Mouse (Mus musculus): ENCODE measurements at regions not wholly inside any gene's neighbourhood (a gene's known extent, or its start where the extent isn't known, plus 50 kb on each side); places are given as distances from the start of the nearest gene placed in this dataset.

- no peak for DNase-seq (ENCODE audit: low read depth, low spot score)
- Histone ChIP-seq H3K36me3 (ENCODE audit: control insufficient read depth, insufficient read depth, low read length, poor library complexity, severe bottlenecking) (no peaks in the 10 kb centered on the region), H3K9ac (ENCODE audit: insufficient read depth, low read depth, low read length, poor library complexity, severe bottlenecking) (no peak overlapping the region), H3K4me3 (ENCODE audit: insufficient read depth in 1 of 2, low read depth in 1 of 2, low read length in 2 of 2, poor library complexity in 1 of 2, severe bottlenecking in 1 of 2) (no peak overlapping the region), H3K9me3 (ENCODE audit: control insufficient read depth, insufficient read depth, low read depth, low read length) (no peaks in the 10 kb centered on the region), H3K27ac (ENCODE audit: insufficient read depth, low read depth, low read length, poor library complexity, severe bottlenecking) (no peak overlapping the region), H3K4me1 (ENCODE audit: control insufficient read depth in 2 of 2, insufficient read depth in 2 of 2, low read length in 2 of 2, poor library complexity in 1 of 2) (no peaks in the 10 kb centered on the region)
- no peak for TF ChIP-seq ZNF384 (IDR thresholded peaks at IDR 0.05; ENCODE audit: low read depth, low read length)
- TF ChIP-seq HCFC1 (IDR thresholded peaks at IDR 0.05; ENCODE audit: borderline replicate concordance, insufficient read depth, low read length): no peak
- TF ChIP-seq MAFK (IDR thresholded peaks at IDR 0.05; ENCODE audit: insufficient read depth, low read depth, low read length): no peak
- TF ChIP-seq ZC3H11A (IDR thresholded peaks at IDR 0.05; ENCODE audit: borderline replicate concordance, low read depth, low read length): no peak
- TF ChIP-seq CHD2 (IDR thresholded peaks at IDR 0.05; ENCODE audit: low read depth, low read length): no peak
- in situ Hi-C loops (cut with MboI; ENCODE audit: low sequenced_read_pairs in 2 of 2, unreplicated experiment in 2 of 2): no loop called here
These were observed 97.7 kb upstream of the Fbxl7 start for GRCm38 (mm10) chr15:26993054-26993453.

GRCm38 (mm10) chr15:27009069-27009468 lies 113.7 kb upstream of the Fbxl7 start:
- no peaks in the 10 kb centered on the region for H3K36me3 ChIP-seq (ENCODE audit: control insufficient read depth, insufficient read depth, low read length, poor library complexity, severe bottlenecking)
- H3K4me3 ChIP-seq (ENCODE audit: insufficient read depth in 1 of 2, low read depth in 1 of 2, low read length in 2 of 2, poor library complexity in 1 of 2, severe bottlenecking in 1 of 2): no peak overlapping the region
- H3K4me1 ChIP-seq (ENCODE audit: control insufficient read depth in 2 of 2, insufficient read depth in 2 of 2, low read length in 2 of 2, poor library complexity in 1 of 2): no peaks in the 10 kb centered on the region
- no peak overlapping the region for H3K27ac ChIP-seq (ENCODE audit: insufficient read depth, low read depth, low read length, poor library complexity, severe bottlenecking)
- no peaks in the 10 kb centered on the region for H3K9me3 ChIP-seq (ENCODE audit: control insufficient read depth, insufficient read depth, low read depth, low read length)
- TF ChIP-seq ZC3H11A (IDR thresholded peaks at IDR 0.05; ENCODE audit: borderline replicate concordance, low read depth, low read length): no peak
- TF ChIP-seq ZNF384 (IDR thresholded peaks at IDR 0.05; ENCODE audit: low read depth, low read length): no peak
- no peak for TF ChIP-seq CHD2 (IDR thresholded peaks at IDR 0.05; ENCODE audit: low read depth, low read length)
- TF ChIP-seq HCFC1 (IDR thresholded peaks at IDR 0.05; ENCODE audit: borderline replicate concordance, insufficient read depth, low read length): no peak
- no peak for TF ChIP-seq MAFK (IDR thresholded peaks at IDR 0.05; ENCODE audit: insufficient read depth, low read depth, low read length)
- no peak for DNase-seq (ENCODE audit: low read depth, low spot score)
- H3K9ac ChIP-seq (ENCODE audit: insufficient read depth, low read depth, low read length, poor library complexity, severe bottlenecking): no peak overlapping the region
- in situ Hi-C loops (cut with MboI; ENCODE audit: low sequenced_read_pairs in 2 of 2, unreplicated experiment in 2 of 2): no loop called here

GRCm38 (mm10) chr15:27013906-27014658 lies 118.7 kb upstream of the Fbxl7 start:
- Histone ChIP-seq H3K4me1 (ENCODE audit: control insufficient read depth in 2 of 2, insufficient read depth in 2 of 2, low read length in 2 of 2, poor library complexity in 1 of 2) (no peaks in the 10 kb centered on the region), H3K4me3 (ENCODE audit: insufficient read depth in 1 of 2, low read depth in 1 of 2, low read length in 2 of 2, poor library complexity in 1 of 2, severe bottlenecking in 1 of 2) (no peak overlapping the region), H3K27ac (ENCODE audit: insufficient read depth, low read depth, low read length, poor library complexity, severe bottlenecking) (no peak overlapping the region), H3K9ac (ENCODE audit: insufficient read depth, low read depth, low read length, poor library complexity, severe bottlenecking) (no peak overlapping the region), H3K9me3 (ENCODE audit: control insufficient read depth, insufficient read depth, low read depth, low read length) (no peaks in the 10 kb centered on the region), H3K36me3 (ENCODE audit: control insufficient read depth, insufficient read depth, low read length, poor library complexity, severe bottlenecking) (no peaks in the 10 kb centered on the region)
- in situ Hi-C loops (cut with MboI; ENCODE audit: low sequenced_read_pairs in 2 of 2, unreplicated experiment in 2 of 2): no loop called here
- TF ChIP-seq HCFC1 (IDR thresholded peaks at IDR 0.05; ENCODE audit: borderline replicate concordance, insufficient read depth, low read length) (no peak), ZNF384 (IDR thresholded peaks at IDR 0.05; ENCODE audit: low read depth, low read length) (no peak), MAFK (IDR thresholded peaks at IDR 0.05; ENCODE audit: insufficient read depth, low read depth, low read length) (no peak), CHD2 (IDR thresholded peaks at IDR 0.05; ENCODE audit: low read depth, low read length) (no peak), ZC3H11A (IDR thresholded peaks at IDR 0.05; ENCODE audit: borderline replicate concordance, low read depth, low read length) (no peak)
- DNase-seq (ENCODE audit: low read depth, low spot score): no peak

GRCm38 (mm10) chr15:27014659-27014974 lies 119.2 kb upstream of the Fbxl7 start:
- no peak overlapping the region for H3K27ac ChIP-seq (ENCODE audit: insufficient read depth, low read depth, low read length, poor library complexity, severe bottlenecking)
- DNase-seq (ENCODE audit: low read depth, low spot score): no peak
- in situ Hi-C loops (cut with MboI; ENCODE audit: low sequenced_read_pairs in 2 of 2, unreplicated experiment in 2 of 2): no loop called here
- no peaks in the 10 kb centered on the region for H3K36me3 ChIP-seq (ENCODE audit: control insufficient read depth, insufficient read depth, low read length, poor library complexity, severe bottlenecking)
- no peaks in the 10 kb centered on the region for H3K9me3 ChIP-seq (ENCODE audit: control insufficient read depth, insufficient read depth, low read depth, low read length)
- H3K9ac ChIP-seq (ENCODE audit: insufficient read depth, low read depth, low read length, poor library complexity, severe bottlenecking): no peak overlapping the region
- TF ChIP-seq ZC3H11A (IDR thresholded peaks at IDR 0.05; ENCODE audit: borderline replicate concordance, low read depth, low read length) (no peak), MAFK (IDR thresholded peaks at IDR 0.05; ENCODE audit: insufficient read depth, low read depth, low read length) (no peak), CHD2 (IDR thresholded peaks at IDR 0.05; ENCODE audit: low read depth, low read length) (no peak), ZNF384 (IDR thresholded peaks at IDR 0.05; ENCODE audit: low read depth, low read length) (no peak)
- H3K4me3 ChIP-seq (ENCODE audit: insufficient read depth in 1 of 2, low read depth in 1 of 2, low read length in 2 of 2, poor library complexity in 1 of 2, severe bottlenecking in 1 of 2): no peak overlapping the region
- no peaks in the 10 kb centered on the region for H3K4me1 ChIP-seq (ENCODE audit: control insufficient read depth in 2 of 2, insufficient read depth in 2 of 2, low read length in 2 of 2, poor library complexity in 1 of 2)
